Mouse (Mus musculus) limb, embryonic 11.5 days (tissue): ENCODE measurements around the gene Cnot8. TPM values are rescaled to one million over a fixed set of nuclear protein-coding genes. Genes with fewer than 3 reads are reported as not detected.

ENCODE experiments used
- ATAC-seq: fragments of 200-750 bp; cut with Nextera tagmentation; 2 replicates; pipeline ENCODE4 v1.8.0; 2017; ENCODE audit warnings: low read depth; ENCODE audit not compliant: insufficient number of reproducible peaks, low FRiP score, low TSS enrichment
- DNase-seq: peaks from one replicate; pipeline ENCODE4 v3.0.0-alpha.2; 2015; ENCODE audit warnings: low spot score
- H3K27ac ChIP-seq: fragments of 300-500 bp; sonication (generic); replicated peaks from 2 replicates; pipeline ENCODE4 v1.5.1; 2014; ENCODE audit warnings: low read depth, mild to moderate bottlenecking, low read length
- H3K27me3 ChIP-seq: fragments of 300-500 bp; sonication (generic); 2 replicates; pipeline ENCODE4 v1.6.1; 2014; ENCODE audit warnings: mild to moderate bottlenecking, low read length, mixed read lengths; ENCODE audit not compliant: control insufficient read depth, insufficient read depth
- H3K36me3 ChIP-seq: fragments of 300-500 bp; sonication (generic); 2 replicates; pipeline ENCODE4 v1.6.1; 2014; ENCODE audit warnings: mild to moderate bottlenecking, low read length, moderate library complexity, mixed read lengths; ENCODE audit not compliant: control insufficient read depth, insufficient read depth
- H3K4me1 ChIP-seq: fragments of 300-500 bp; sonication (generic); 2 replicates; pipeline ENCODE4 v1.6.1; 2014; ENCODE audit warnings: low read length, mixed read lengths; ENCODE audit not compliant: control insufficient read depth, insufficient read depth
- H3K4me2 ChIP-seq: fragments of 300-500 bp; sonication (generic); 2 replicates; pipeline ENCODE4 v1.6.1; 2014; ENCODE audit warnings: low read depth, mild to moderate bottlenecking, moderate library complexity; ENCODE audit not compliant: severe bottlenecking
- H3K4me3 ChIP-seq: fragments of 300-500 bp; sonication (generic); 2 replicates; pipeline ENCODE4 v1.5.1; 2014; ENCODE audit warnings: low read depth, low read length
- H3K9ac ChIP-seq: fragments of 300-500 bp; sonication (generic); 2 replicates; pipeline ENCODE4 v1.6.1; 2014; ENCODE audit warnings: mild to moderate bottlenecking, low read length
- H3K9me3 ChIP-seq: fragments of 300-500 bp; sonication (generic); 2 replicates; pipeline ENCODE4 v1.6.1; 2016; ENCODE audit warnings: low read length; ENCODE audit not compliant: control insufficient read depth
- WGBS: fragments of 180-500 bp; shearing (Covaris S2); extraction: QIAGEN DNeasy Blood & Tissue Kit; methylation state at CpG from one replicate; pipeline ENCODE4 v1.1.7; 2014; 5-methylcytosine and 5-hydroxymethylcytosine counted together
- polyA plus RNA-seq: library from polyadenylated mRNA; unstranded; fragments of >200 nt; fragmentation: Nextera tagmentation; extraction: Ambion mirVana; gene quantifications from 2 replicates; pipeline ENCODE4 v1.2.1, GENCODE M21; 2014

Gene Cnot8
- polyA plus RNA-seq, 1 experiment from 2014 or later: 104 TPM

GRCm38 (mm10) chr11:58129302-58129843, 25.4 kb downstream of the Cnot8 start:
- H3K4me3 ChIP-seq: no peak overlapping the region
- WGBS: 49% methylated on average over 6 of the region's 6 CpGs
- H3K9ac ChIP-seq: no peak overlapping the region
- H3K27ac ChIP-seq: no peak overlapping the region
- H3K4me1 ChIP-seq: no peaks in the 10 kb centered on the region
- ATAC-seq: no peak
- peaks cover 14% of the 10 kb centered on the region for H3K36me3 ChIP-seq
- H3K27me3 ChIP-seq: no peaks in the 10 kb centered on the region
- no peak for DNase-seq
- H3K9me3 ChIP-seq: no peaks in the 10 kb centered on the region
- H3K4me2 ChIP-seq: no peak overlapping the region

GRCm38 (mm10) chr11:58132026-58132425, 28.1 kb downstream of the Cnot8 start:
- DNase-seq (no peak), ATAC-seq (no peak)
- 91% methylated on average over 3 of the region's 3 CpGs for WGBS
- H3K27me3 ChIP-seq: no peaks in the 10 kb centered on the region
- H3K4me1 ChIP-seq: no peaks in the 10 kb centered on the region
- no peaks in the 10 kb centered on the region for H3K9me3 ChIP-seq
- no peak overlapping the region for H3K4me2 ChIP-seq
- H3K27ac ChIP-seq: no peak overlapping the region
- no peak overlapping the region for H3K4me3 ChIP-seq
- H3K9ac ChIP-seq: no peak overlapping the region
- peaks cover 17% of the 10 kb centered on the region; the same call in 1 of the 2 replicates for H3K36me3 ChIP-seq

DNA sequence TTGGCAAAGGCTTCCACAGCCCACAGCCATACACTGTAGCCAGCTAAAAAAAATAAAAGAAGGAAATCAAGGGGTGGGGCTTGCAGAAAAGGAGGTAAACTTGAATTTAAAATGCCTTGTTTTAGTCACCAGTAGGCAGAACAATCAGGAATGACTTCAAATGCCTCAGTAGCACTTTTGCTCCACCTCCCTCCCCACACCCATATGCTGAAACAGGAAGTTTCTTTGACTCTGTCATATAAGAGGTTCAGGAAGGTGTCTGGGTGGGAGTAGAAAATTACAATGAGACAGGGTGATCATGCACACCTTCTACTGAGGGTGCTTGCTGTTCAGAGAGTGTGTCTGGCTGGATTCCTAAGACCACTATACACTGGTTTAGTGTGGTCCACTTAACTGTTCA, 30.9 kb downstream of the Cnot8 start:
- Histone ChIP-seq H3K36me3 (peaks cover 20% of the 10 kb centered on the region; the same call in 1 of the 2 replicates), H3K4me1 (no peaks in the 10 kb centered on the region), H3K9me3 (no peaks in the 10 kb centered on the region), H3K9ac (no peak overlapping the region), H3K4me2 (no peak overlapping the region), H3K4me3 (no peak overlapping the region), H3K27me3 (no peaks in the 10 kb centered on the region), H3K27ac (no peak overlapping the region)
- no peak for DNase-seq
- ATAC-seq: no peak

- H3K4me3 ChIP-seq: no peak overlapping the region
- H3K27ac ChIP-seq: no peak overlapping the region
- ATAC-seq (no peak), DNase-seq (no peak)
- no peaks in the 10 kb centered on the region for H3K27me3 ChIP-seq
- no peak overlapping the region for H3K9ac ChIP-seq
- H3K4me1 ChIP-seq: no peaks in the 10 kb centered on the region
- H3K36me3 ChIP-seq: peaks cover 20% of the 10 kb centered on the region; the same call in 1 of the 2 replicates
- H3K9me3 ChIP-seq: no peaks in the 10 kb centered on the region
- H3K4me2 ChIP-seq: no peak overlapping the region
Observed at GRCm38 (mm10) chr11:58135296-58135695, 31.3 kb downstream of the Cnot8 start.

DNA sequence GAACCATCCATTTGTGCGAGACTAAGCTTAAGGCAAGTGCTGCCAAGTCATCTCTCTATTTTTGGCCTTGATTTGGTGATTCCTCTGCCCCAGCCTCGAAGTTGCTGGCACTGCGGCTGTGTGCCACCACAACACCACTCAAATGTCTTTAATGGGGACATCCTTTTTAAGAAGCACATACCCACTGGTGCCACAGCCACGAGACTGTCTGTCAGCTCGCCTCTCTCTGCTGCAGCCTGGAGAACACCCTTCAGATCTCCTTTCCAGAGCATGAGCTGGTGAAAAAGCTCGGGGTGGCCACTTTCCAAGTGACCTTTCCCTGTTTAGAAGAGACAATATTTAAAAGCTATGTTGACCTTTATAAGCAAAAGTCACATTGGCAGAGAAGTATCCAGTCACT, 32.7 kb downstream of the Cnot8 start:
- H3K4me2 ChIP-seq: no peak overlapping the region
- no peaks in the 10 kb centered on the region for H3K4me1 ChIP-seq
- peaks cover 27% of the 10 kb centered on the region for H3K36me3 ChIP-seq
- H3K27me3 ChIP-seq: no peaks in the 10 kb centered on the region
- no peak overlapping the region for H3K27ac ChIP-seq
- no peak overlapping the region for H3K4me3 ChIP-seq
- H3K9me3 ChIP-seq: no peaks in the 10 kb centered on the region
- ATAC-seq: no peak
- no peak overlapping the region for H3K9ac ChIP-seq
- WGBS: 90% methylated on average over 6 of the region's 6 CpGs
- DNase-seq: no peak

DNA sequence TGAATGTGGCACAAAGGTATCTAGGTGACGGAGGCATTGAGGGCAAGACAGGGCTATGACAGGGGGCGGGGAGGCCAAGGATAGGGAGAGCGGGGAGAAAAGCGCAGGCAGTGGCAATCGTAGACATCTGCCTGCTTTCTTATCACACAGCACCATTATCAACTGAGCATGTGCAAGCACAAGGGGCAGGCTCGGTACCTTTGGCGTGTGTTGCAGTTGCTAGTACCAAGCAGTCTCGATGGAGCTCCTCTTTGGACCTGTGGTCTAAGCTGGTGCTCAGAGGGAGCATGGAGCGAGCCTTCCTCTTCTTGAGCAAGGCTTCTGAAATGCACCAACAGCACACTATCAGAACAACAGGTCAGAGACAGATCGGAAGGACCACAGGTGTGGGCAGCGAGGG, 34.9 kb downstream of the Cnot8 start:
- Histone ChIP-seq H3K27ac (no peak overlapping the region), H3K36me3 (peaks cover 26% of the 10 kb centered on the region), H3K9me3 (no peaks in the 10 kb centered on the region), H3K9ac (no peak overlapping the region), H3K27me3 (no peaks in the 10 kb centered on the region), H3K4me3 (no peak overlapping the region), H3K4me2 (no peak overlapping the region), H3K4me1 (no peaks in the 10 kb centered on the region)
- ATAC-seq (no peak), DNase-seq (no peak)
- WGBS: 96% methylated on average over 11 of the region's 11 CpGs

- ATAC-seq (no peak), DNase-seq (no peak)
- no peaks in the 10 kb centered on the region for H3K9me3 ChIP-seq
- 94% methylated on average over 3 of the region's 3 CpGs for WGBS
- H3K27ac ChIP-seq: no peak overlapping the region
- H3K4me2 ChIP-seq: no peak overlapping the region
- H3K27me3 ChIP-seq: no peaks in the 10 kb centered on the region
- no peaks in the 10 kb centered on the region for H3K4me1 ChIP-seq
- peaks cover 31% of the 10 kb centered on the region for H3K36me3 ChIP-seq
- no peak overlapping the region for H3K9ac ChIP-seq
- H3K4me3 ChIP-seq: no peak overlapping the region
Observed at GRCm38 (mm10) chr11:58139466-58139865, 35.5 kb downstream of the Cnot8 start.

- 90% methylated on average over 9 of the region's 9 CpGs for WGBS
- Histone ChIP-seq H3K4me2 (no peak overlapping the region), H3K9ac (no peak overlapping the region)
Observed at GRCm38 (mm10) chr11:58143704-58144426, 39.9 kb downstream of the Cnot8 start.

GRCm38 (mm10) chr11:58146241-58146640, 42.3 kb downstream of the Cnot8 start:
- Histone ChIP-seq H3K9me3 (no peaks in the 10 kb centered on the region), H3K4me3 (no peak overlapping the region), H3K9ac (no peak overlapping the region), H3K36me3 (peaks cover 35% of the 10 kb centered on the region), H3K27me3 (no peaks in the 10 kb centered on the region), H3K27ac (no peak overlapping the region), H3K4me1 (no peaks in the 10 kb centered on the region), H3K4me2 (no peak overlapping the region)
- no peak for DNase-seq
- no peak for ATAC-seq
- WGBS: 95% methylated on average over 5 of the region's 5 CpGs

More at GRCm38 (mm10) chr11:58143704-58144426, 39.9 kb downstream of the Cnot8 start:
- no peaks in the 10 kb centered on the region for H3K27me3 ChIP-seq
- DNase-seq (no peak), ATAC-seq (no peak)
- H3K9me3 ChIP-seq: no peaks in the 10 kb centered on the region
- H3K4me3 ChIP-seq: no peak overlapping the region
- no peaks in the 10 kb centered on the region for H3K4me1 ChIP-seq
- no peak overlapping the region for H3K27ac ChIP-seq
- peaks cover 46% of the 10 kb centered on the region for H3K36me3 ChIP-seq
